Mouse (Mus musculus): ENCODE data around the gene Serpina3i.
"Not testable (repeated sequence)": the region's sequence is repeated elsewhere in the genome, so short reads cannot be mapped to it uniquely, and the experiment has no call there.

Serpina3i gene

GRCm38 (mm10) chr12:104262863-104263262, at the start of gene Serpina3i:
TSS of gene Serpina3i (plus strand) at chr12:104263122.
- no peak for DNase-seq

DNA sequence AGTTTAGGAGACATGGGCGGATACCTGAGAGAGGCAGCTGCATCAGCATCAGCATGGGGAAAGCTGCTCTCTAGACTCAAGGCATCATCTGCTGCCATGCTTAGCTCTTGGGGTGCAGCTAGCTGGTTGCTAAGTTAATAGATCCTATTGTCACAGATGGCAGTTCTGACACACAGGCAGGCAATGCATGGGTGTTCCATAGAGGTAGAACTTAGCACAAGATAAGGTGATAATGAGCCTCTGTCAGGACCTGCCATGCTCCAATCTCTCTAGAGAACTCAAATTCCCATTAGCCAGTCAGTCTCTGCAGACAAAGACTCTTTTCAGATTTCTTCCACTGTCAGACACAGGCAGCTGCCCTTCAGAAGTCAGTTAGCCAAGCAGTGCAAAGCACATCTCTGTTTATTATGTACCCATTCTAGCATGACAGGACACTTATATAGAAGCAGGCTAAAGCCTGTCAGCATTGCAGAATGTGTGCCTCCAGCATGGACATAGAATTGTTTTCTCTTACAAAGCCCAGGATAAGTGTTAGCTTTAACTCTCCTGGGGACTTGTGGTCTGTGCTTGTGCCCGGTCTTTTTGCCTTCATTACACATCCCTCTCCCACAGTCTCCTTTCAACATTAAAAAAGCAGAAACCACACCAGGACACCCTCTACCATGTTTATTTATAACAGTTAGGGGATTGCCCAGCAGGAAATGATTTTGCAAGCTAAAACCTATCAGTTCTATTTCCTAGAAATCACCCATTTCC, 49.1 kb upstream of the Serpina3i start:
- no peak for DNase-seq

- no peak for DNase-seq
These were observed 48.5 kb upstream of the Serpina3i start, which contains the start of gene Serpina3f for GRCm38 (mm10) chr12:104214445-104214753. TSS of gene Serpina3f (plus strand) at chr12:104214544.

DNA sequence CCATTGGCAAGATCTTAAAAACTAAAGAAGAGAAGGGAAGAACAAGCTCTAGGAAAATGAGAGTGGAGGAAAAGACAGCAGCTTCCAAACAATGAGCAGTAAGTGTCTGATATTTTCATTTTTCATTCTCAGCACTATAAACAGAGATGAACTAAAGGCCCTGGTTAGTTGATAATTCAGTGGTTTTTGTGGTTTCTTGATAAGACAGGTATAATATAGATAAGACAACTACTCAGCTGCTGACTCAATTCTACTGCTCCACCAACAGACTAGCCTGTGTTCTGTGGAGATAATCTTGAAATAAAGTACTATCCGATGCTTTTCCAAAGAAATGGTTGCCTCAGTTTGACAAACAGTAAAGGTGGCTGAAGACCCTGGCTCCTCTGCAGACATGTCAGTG, 47.7 kb upstream of the Serpina3i start:
- DNase-seq: no peak

- no peak for DNase-seq
These were observed 41.3 kb upstream of the Serpina3i start for GRCm38 (mm10) chr12:104221616-104222015.

- no peak for DNase-seq
These were observed 39.2 kb upstream of the Serpina3i start for GRCm38 (mm10) chr12:104223690-104224089.

GRCm38 (mm10) chr12:104224598-104225300, 38.2 kb upstream of the Serpina3i start:
- DNase-seq: no peak

DNA sequence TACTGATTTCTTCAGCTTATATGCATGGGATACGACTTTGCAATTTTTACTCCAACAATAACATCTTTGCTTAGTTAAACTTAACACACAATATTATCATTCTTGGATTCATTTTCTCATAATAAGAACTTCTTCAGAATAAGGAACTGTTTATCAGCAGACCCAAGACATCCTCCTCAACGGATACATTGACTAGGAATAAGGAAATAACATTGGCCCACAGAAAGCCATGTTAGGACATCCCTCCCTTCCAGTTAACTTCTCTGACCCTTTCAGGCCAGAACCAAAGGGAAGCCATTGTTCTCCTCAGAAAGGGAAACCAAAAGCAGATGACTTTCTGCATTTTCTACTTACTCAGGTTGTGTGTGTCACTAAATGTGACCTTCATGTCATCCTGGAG, 32.2 kb upstream of the Serpina3i start:
- no peak for DNase-seq

DNA sequence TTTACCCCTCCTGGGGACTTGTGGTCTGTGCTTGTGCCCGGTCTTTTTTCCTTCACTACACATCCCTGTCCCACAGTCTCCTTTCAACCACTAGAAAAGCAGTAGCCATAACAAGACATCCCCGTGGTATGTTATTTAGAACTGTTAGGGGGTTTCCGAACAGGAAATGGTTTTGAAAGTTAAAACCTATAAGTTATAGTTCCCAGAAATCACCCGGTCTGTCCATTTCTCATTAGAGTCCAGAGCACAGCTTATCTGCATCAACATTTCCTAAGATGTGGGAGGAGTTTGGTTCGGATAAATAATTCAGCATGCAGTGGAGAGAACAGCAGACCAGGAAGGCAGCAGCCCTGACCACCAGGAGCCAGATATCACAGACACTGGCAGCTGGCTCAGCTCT, 27.0 kb upstream of the Serpina3i start, which contains the start of gene Serpina3g:
Serpina3g (plus strand) TSS at position 331 of the 400 bp plus-strand sequence.
- DNase-seq: no peak

GRCm38 (mm10) chr12:104238048-104238447, 24.9 kb upstream of the Serpina3i start:
- not testable (repeated sequence) for DNase-seq

DNA sequence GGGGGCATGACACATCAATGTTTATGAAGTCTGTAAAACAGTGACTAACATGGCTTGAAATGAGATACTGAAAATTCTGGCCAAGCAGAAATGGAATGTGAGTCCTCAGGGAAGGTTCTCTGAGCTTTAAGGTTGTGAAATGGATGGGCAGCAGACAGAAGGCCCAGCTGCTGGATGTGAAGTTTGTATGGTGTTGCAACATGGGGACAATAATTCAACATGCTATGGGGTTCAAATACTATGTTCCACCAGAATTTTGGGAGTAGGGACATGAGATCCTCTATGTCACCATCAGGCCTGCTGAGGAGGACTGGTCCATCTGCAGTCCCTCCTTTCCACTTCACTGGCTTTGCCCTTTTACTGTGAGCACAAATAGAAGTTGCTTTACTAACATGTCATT, 19.6 kb upstream of the Serpina3i start:
- DNase-seq: no peak

DNA sequence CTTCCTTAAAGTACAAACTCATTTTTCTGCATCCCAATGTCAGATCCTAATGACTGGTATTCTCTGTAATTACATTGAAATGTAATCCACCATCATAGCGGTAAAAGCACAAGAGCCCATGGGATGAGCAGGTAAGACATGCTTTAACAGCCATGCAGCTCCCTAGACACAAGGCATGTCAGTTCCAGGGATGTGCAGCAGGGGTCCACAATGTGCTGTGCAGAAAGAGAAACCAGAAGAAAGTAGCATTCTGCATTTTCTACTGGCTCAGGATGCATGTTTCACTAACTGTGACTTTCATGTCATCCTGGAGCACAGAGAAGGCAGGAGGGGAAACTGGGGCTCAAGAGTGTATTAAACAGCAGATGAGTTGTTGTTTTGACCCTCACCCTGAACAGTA, 17.8 kb upstream of the Serpina3i start:
- no peak for DNase-seq

GRCm38 (mm10) chr12:104245595-104245994, 17.3 kb upstream of the Serpina3i start:
- DNase-seq: no peak

- no peak for DNase-seq
These were observed 15.3 kb upstream of the Serpina3i start for GRCm38 (mm10) chr12:104247553-104248002.

GRCm38 (mm10) chr12:104248231-104248630, 14.7 kb upstream of the Serpina3i start:
- DNase-seq: no peak

GRCm38 (mm10) chr12:104261041-104261440, 1.9 kb upstream of the Serpina3i start:
- DNase-seq: no peak

GRCm38 (mm10) chr12:104266374-104266773, 3.5 kb downstream of the Serpina3i start:
- DNase-seq: no peak

- DNase-seq: no peak
These were observed 15.5 kb downstream of the Serpina3i start for GRCm38 (mm10) chr12:104278216-104279055.

- no peak for DNase-seq
These were observed 16.1 kb downstream of the Serpina3i start for GRCm38 (mm10) chr12:104279056-104279435.

- no peak for DNase-seq
These were observed 20.5 kb downstream of the Serpina3i start for GRCm38 (mm10) chr12:104283380-104283779.

GRCm38 (mm10) chr12:104288336-104288735, 25.4 kb downstream of the Serpina3i start:
- DNase-seq: no peak

DNA sequence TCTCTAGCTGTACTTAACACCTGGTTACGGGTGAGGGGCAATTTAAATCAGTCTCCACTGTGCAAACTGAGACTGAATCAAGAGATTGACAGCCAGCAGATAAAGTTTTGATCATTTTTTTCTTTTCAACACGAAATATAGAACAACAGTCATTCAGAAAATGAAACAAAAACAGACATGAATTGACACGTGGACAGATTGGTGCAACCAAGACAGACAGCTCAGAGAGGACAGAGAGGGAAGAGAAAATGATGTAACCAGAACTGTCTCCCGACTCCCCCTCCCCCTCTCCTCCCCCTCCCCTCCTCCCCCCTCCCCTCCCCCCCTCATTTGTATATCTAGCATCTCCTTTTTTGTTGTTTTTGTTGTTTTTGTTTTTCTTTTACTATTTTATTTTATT, 26.9 kb downstream of the Serpina3i start:
- no peak for DNase-seq

GRCm38 (mm10) chr12:104293963-104294362, 31.0 kb downstream of the Serpina3i start:
- DNase-seq: no peak

Measured in thymus, postnatal 36 days (tissue).